Mouse (Mus musculus) limb, embryonic 14.5 days (tissue): ENCODE measurements around the gene Esyt1. TPM values are rescaled to one million over a fixed set of nuclear protein-coding genes. Genes with fewer than 3 reads are reported as not detected.
"Not testable (repeated sequence)": the region's sequence is repeated elsewhere in the genome, so short reads cannot be mapped to it uniquely, and the experiment has no call there.

ENCODE experiments used
- ATAC-seq: fragments of 200-750 bp; cut with Nextera tagmentation; 2 replicates; pipeline ENCODE4 v1.8.0; 2017; ENCODE audit warnings: low read depth, moderate number of reproducible peaks, moderate TSS enrichment; ENCODE audit not compliant: low FRiP score
- DNase-seq: peaks from one replicate; pipeline ENCODE4 v3.0.0-alpha.2; 2015; ENCODE audit warnings: low spot score
- H3K27ac ChIP-seq: fragments of 300-500 bp; sonication (generic); replicated peaks from 2 replicates; pipeline ENCODE4 v1.5.1; 2014; ENCODE audit warnings: low read depth, mild to moderate bottlenecking, low read length, moderate library complexity, mixed read lengths
- H3K27me3 ChIP-seq: fragments of 300-500 bp; sonication (generic); 2 replicates; pipeline ENCODE4 v1.6.1; 2014; ENCODE audit warnings: low read length, mixed read lengths; ENCODE audit not compliant: control insufficient read depth, insufficient read depth
- H3K36me3 ChIP-seq: fragments of 300-500 bp; sonication (generic); 2 replicates; pipeline ENCODE4 v1.6.1; 2014; ENCODE audit warnings: mild to moderate bottlenecking, low read length, moderate library complexity, mixed read lengths; ENCODE audit not compliant: control insufficient read depth, insufficient read depth
- H3K4me1 ChIP-seq: fragments of 300-500 bp; sonication (generic); 2 replicates; pipeline ENCODE4 v1.6.1; 2014; ENCODE audit warnings: antibody characterized with exemption, low read length, mixed read lengths; ENCODE audit not compliant: control insufficient read depth, insufficient read depth
- H3K4me2 ChIP-seq: fragments of 300-500 bp; sonication (generic); replicated peaks from 2 replicates; pipeline ENCODE4 v1.6.1; 2014; ENCODE audit warnings: low read depth, mild to moderate bottlenecking, low read length, moderate library complexity; ENCODE audit not compliant: severe bottlenecking
- H3K4me3 ChIP-seq: fragments of 300-500 bp; sonication (generic); replicated peaks from 2 replicates; pipeline ENCODE4 v1.5.1; 2014; ENCODE audit warnings: low read length
- H3K9ac ChIP-seq: fragments of 300-500 bp; sonication (generic); 2 replicates; pipeline ENCODE4 v1.6.1; 2014; ENCODE audit warnings: mild to moderate bottlenecking, low read depth, low read length, moderate library complexity; ENCODE audit not compliant: severe bottlenecking
- H3K9me3 ChIP-seq: fragments of 300-500 bp; sonication (generic); 2 replicates; pipeline ENCODE4 v1.6.1; 2016; ENCODE audit warnings: low read length; ENCODE audit not compliant: control insufficient read depth
- POLR2A ChIP-seq: fragments of 200-500 bp; IDR thresholded peaks from 2 replicates; pipeline ENCODE4 v1.8.0; 2012; ENCODE audit warnings: inconsistent platforms, mild to moderate bottlenecking, moderate library complexity, borderline replicate concordance; ENCODE audit not compliant: insufficient read depth, insufficient read length; ENCODE audit errors: extremely low read depth
- WGBS: fragments of 180-500 bp; shearing (Covaris S2); extraction: QIAGEN DNeasy Blood & Tissue Kit; methylation state at CpG from one replicate; pipeline ENCODE4 v1.1.7; 2014; 5-methylcytosine and 5-hydroxymethylcytosine counted together
- polyA plus RNA-seq, 2 experiments: library from polyadenylated mRNA; depleted of rRNA in 1 of 2; stranded (reverse) in 1 of 2; unstranded in 1 of 2; fragments of >200 nt; fragmentation: Nextera tagmentation in 1 of 2; extraction: Ambion mirVana in 1 of 2; gene quantifications; 2 replicates each; pipeline versions ENCODE4 v1.2.1 to v1.2.3; 2012 to 2014

Esyt1 gene
- polyA plus RNA-seq, 2 experiments, result 37.9 to 51.3 TPM

- no peaks in the 10 kb centered on the region for H3K9me3 ChIP-seq
- H3K9ac ChIP-seq, result peak overlapping the region; percentile 75
- DNase-seq, result no peak
- H3K27me3 ChIP-seq, result no peaks in the 10 kb centered on the region
- H3K4me2 ChIP-seq, result peak overlapping the region; percentile 66
- no peak for ATAC-seq
- peak overlapping the region; percentile 79 for H3K4me3 ChIP-seq
- peaks cover 21% of the 10 kb centered on the region for H3K36me3 ChIP-seq
- WGBS, result 59% methylated on average over 11 of the region's 11 CpGs
- H3K27ac ChIP-seq, result peak overlapping the region; percentile 97; the same call in 1 of the 2 replicates
- no peak for TF ChIP-seq POLR2A
- peaks cover 20% of the 10 kb centered on the region for H3K4me1 ChIP-seq
These were observed 30.9 kb downstream of the Esyt1 start for GRCm38 (mm10) chr10:128494667-128495245.

DNA sequence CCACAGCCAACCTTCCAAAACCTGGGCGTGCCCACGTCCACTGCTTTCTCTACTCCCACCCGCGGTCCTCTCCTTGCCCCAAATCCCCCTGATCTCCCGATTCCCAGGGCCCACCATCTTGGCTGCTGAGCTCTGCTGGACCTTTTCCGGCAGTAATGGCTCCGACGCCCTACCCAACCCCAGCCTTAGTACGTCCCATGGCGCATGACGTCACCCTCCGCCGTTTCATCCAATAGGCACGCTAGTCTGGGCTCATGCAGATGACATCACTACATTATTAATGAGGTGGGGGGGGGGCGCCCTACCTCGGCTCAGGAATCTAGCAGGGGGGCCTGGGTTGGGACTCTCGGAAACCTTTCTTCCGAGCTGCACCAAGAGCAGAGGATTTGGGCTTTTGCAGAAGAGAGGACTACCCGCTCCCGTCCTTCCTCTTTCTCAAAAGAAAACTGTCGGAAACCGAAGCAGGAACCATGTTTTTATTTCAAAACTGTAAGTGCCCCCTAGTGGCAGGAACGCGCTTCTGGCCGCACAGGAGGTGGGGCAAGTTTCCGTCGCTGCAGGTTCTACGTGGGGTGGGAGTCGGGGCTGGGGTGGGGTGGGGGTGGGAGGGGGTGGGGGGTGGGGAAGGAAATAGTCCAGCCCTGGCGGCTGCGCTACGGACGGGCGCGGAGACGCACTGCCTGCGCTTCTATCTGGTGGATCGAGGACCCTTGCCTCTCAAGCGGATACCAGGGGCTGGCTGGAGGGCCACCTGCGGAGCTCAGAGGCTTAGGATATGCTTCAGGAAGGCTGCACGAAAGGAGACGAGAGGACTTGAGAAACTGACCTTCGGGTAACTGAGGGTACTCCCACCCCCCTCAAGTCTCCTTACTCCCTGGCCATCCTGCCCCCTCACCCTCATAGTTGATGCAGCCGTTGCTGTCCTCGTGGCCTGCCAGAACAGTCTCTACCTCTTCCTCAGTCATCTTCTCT lies 31.7 kb downstream of the Esyt1 start, which contains the start of gene Myl6:
Gene Myl6 (minus strand): TSS at position 451 of the 972 bp plus-strand sequence.
- H3K36me3 ChIP-seq, result peaks cover 29% of the 10 kb centered on the region
- WGBS, result under 1% methylated on average over 40 of the region's 45 CpGs
- peak within 1 kb of the TSS; percentile 66 for H3K4me2 ChIP-seq
- DNase-seq (peak; percentile 100), ATAC-seq (peak; percentile 93)
- peak within 1 kb of the TSS; percentile 79 for H3K4me3 ChIP-seq
- H3K4me1 ChIP-seq, result peaks cover 20% of the 10 kb centered on the region
- no peaks in the 10 kb centered on the region for H3K9me3 ChIP-seq
- peak within 1 kb of the TSS; percentile 97 for H3K27ac ChIP-seq
- TF ChIP-seq POLR2A, result peak; percentile 84; the same call in 1 of the 2 replicates
- peak within 1 kb of the TSS; percentile 76 for H3K9ac ChIP-seq
- no peaks in the 10 kb centered on the region for H3K27me3 ChIP-seq

GRCm38 (mm10) chr10:128493319-128493694 lies 32.4 kb downstream of the Esyt1 start:
- H3K9ac ChIP-seq, result peak overlapping the region; percentile 76
- WGBS, result 0% methylated on average over 12 of the region's 12 CpGs
- peak; percentile 8 for ATAC-seq

GRCm38 (mm10) chr10:128492633-128493311 lies 32.9 kb downstream of the Esyt1 start:
- Histone ChIP-seq H3K9ac (peak overlapping the region; percentile 76), H3K27ac (peak overlapping the region; percentile 97), H3K4me3 (peak overlapping the region; percentile 79), H3K4me2 (peak overlapping the region; percentile 66), H3K36me3 (peaks cover 41% of the 10 kb centered on the region), H3K9me3 (no peaks in the 10 kb centered on the region), H3K4me1 (peaks cover 17% of the 10 kb centered on the region), H3K27me3 (no peaks in the 10 kb centered on the region)
- no peak for TF ChIP-seq POLR2A
- ATAC-seq (peak; percentile 25), DNase-seq (peak; percentile 77)
- WGBS, result 19% methylated on average over 12 of the region's 12 CpGs

More at GRCm38 (mm10) chr10:128493319-128493694, 32.4 kb downstream of the Esyt1 start:
- Histone ChIP-seq H3K9me3 (no peaks in the 10 kb centered on the region), H3K4me2 (peak overlapping the region; percentile 66), H3K4me1 (peaks cover 19% of the 10 kb centered on the region), H3K27me3 (no peaks in the 10 kb centered on the region), H3K27ac (peak overlapping the region; percentile 97), H3K4me3 (peak overlapping the region; percentile 79), H3K36me3 (peaks cover 36% of the 10 kb centered on the region)
- peak; percentile 20 for DNase-seq
- no peak for TF ChIP-seq POLR2A

- not testable (repeated sequence) for ATAC-seq
- H3K27ac ChIP-seq, result peak overlapping the region; percentile 97; the same call in 1 of the 2 replicates
- WGBS, result 72% methylated on average over 8 of the region's 8 CpGs
These were observed 33.6 kb downstream of the Esyt1 start for GRCm38 (mm10) chr10:128492051-128492450.

More at GRCm38 (mm10) chr10:128492051-128492450, 33.6 kb downstream of the Esyt1 start:
- not testable (repeated sequence) for H3K9me3 ChIP-seq, H3K27me3 ChIP-seq, DNase-seq
- H3K4me3 ChIP-seq, result peak overlapping the region; percentile 79
- peaks cover 49% of the 10 kb centered on the region for H3K36me3 ChIP-seq
- peak overlapping the region; percentile 76 for H3K9ac ChIP-seq
- H3K4me2 ChIP-seq, result peak overlapping the region; percentile 66
- H3K4me1 ChIP-seq, result peaks cover 17% of the 10 kb centered on the region
